Mouse (Mus musculus) embryo, embryonic 10.5 days (tissue): Measurements from ENCODE around the gene Mcu.

Experiments
- DNase-seq: peaks from one replicate; pipeline ENCODE4 v3.0.0-alpha.2; 2015; ENCODE audit warnings: low spot score

The Mcu gene

DNA sequence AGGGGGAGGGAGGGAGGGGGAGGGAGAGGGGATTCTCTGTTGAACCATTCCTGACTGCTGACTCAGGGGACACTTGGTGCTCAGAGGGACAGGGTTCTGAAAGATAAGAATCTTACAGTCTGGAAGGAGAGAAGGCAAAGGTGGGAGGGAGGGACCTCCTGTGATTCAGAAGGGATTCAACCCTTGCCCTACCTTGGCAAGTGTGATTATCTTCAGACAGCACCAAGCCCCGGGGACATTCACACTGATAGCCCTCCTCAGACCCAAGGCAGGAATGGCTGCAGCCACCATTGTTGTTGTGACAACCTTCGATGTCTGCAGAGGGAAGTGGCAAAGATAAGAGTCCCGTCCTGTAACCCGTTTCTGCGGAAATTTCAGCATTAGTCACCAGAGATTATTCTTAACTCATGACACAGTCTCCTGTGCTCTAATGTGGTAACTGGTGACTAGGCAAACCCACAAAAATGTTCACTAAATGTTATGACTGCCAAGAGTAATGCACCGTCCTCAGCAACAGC is 185.7 kb downstream of the Mcu start:
- no peak for DNase-seq

DNA sequence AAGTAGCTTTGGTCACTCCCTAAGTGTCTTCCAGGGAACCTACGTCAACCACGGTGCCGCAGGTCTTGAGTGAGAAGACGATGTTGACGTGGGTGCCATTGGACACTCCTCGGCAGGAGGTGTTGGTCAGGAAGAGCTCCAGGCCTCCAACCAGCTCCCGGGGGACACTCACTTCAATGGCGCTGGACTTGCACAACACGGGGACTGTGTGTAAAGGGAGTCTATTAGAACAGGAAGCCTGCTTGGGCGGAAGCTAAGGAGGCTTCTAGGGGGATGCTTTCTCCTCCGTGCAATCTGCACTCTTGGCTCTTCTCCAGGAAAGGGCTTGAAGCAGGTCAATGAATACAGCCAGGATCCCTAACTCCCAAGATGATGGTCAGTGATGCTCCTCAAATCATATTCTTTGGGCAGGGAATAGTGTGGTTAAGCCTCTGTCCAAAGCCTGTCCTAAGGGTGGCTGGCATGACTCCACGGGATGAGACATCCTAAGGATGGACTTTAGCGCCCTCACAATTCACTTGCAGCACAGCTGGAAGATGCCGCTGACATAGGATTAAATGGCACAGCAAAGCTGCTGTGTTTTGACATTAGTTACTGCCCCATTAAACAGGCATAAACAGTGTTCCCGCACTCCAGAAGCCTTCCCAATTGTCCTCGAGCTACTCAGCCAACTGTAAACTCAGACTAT is 186.9 kb downstream of the Mcu start:
- DNase-seq, result no peak

DNA sequence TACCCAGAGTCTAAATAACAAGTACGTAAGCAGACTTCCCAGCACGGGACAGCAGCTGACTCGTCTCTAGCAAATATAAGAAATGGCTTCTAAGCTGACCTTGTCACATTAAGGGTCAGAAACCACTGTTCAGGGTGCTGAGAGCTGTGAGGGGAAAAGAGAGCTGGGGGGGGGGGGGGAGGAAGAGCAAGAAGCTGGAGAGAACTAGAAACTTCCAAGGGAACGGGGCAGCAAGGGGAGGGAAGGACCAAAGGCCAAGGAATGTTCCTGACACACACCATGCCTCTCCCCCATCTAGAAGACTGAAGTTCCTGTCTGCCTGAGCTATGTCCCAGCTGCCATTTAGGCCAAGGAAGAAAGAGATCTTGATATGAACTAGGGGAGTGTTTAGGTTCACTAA is 190.1 kb downstream of the Mcu start:
- DNase-seq, result no peak

DNA sequence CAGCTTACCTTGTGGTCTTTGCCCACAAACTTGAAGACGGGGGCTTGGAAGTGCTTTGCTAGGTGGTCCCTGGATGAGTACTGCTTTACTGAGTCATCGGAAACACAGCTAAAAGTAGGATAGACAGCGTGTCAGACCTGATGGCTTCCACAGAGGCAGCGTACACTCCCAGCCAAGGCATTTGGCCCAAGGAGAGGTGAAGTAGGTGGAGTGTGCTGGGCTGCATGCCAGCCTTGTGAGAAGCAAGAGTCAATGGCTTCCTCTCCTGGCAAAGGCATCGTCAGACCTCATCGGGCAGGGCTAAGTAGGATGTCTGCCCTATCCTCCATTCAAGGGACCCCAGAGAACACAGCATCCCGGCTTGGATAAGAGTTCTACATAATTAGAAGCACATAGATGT is 191.1 kb downstream of the Mcu start:
- DNase-seq, result no peak

DNA sequence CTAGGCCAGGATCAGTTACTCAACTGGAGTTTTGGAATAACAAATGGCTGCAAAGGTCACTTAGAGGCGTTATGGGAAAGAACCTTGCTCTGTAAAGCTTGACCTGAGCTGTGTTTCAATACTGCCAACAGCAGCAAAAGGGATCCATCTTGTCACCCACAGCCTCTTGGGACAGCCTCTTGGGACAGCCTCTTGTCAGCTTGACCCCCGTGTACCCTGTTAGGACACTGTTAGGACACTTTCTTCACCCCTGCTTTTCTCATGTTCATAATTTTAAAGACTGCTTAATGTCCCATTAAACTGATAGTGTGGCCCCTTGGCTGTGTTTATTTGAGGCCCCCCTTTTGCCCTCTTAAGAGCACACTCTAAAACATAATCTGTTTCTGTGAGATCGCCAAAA is 192.0 kb downstream of the Mcu start:
- DNase-seq, result no peak

DNA sequence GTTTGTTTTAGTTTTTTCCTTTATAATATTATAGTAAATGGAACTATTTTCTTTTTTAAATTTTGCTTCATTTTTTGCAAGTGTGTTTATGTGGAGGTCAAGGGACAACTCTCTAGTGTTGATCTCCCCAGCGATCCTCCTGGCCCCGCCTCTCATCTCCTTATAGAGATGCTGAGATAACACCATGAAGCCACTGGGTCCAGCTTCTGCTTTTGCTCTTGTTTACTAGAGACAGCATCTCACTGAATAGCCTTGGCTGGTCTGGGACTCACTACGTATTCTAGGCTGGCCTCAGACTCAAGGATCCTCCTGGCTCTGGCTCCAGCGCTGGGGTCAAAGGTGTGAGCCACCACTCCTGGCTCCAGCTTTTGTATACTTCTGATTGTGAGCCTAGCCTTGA is 197.0 kb downstream of the Mcu start:
- no peak for DNase-seq

DNA sequence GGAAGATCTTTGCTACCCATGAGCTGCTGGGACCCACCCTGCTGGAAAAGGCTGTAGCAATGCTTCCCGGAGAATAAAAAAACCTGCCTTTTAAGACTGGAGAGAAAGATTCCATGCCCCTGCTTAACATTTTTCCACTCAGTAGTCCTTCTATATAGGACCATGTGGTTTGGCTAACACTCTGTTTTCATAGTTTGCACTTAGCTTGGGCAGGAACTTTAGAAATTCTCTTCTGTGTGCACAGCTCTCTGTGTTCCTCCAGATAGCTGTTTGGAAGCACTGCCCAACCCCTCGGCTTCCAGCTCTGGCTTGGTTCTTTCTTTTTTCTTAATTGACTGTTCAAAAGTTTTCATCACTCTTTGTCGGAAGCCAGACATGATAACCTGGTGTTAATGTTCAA is 199.9 kb downstream of the Mcu start:
- no peak for DNase-seq

DNA sequence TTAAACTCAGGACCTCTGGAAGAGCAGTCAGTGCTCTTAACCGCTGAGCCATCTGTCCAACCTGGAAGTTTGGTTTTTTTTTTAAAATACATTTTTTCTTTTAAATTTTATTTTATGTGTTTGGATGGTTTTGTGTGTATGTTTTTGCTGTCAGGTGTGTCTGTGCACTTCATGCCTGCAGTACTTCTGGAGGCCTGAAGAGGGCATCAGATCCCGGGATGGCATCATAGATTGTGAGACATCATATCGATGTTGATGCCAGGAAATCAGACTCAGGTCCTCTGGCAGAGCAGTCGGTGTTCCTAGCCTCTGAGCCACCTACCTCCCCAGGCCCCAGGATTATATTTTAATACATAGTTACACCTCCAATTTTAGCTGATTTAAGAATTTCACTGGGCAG is 202.8 kb downstream of the Mcu start:
- DNase-seq, result no peak

DNA sequence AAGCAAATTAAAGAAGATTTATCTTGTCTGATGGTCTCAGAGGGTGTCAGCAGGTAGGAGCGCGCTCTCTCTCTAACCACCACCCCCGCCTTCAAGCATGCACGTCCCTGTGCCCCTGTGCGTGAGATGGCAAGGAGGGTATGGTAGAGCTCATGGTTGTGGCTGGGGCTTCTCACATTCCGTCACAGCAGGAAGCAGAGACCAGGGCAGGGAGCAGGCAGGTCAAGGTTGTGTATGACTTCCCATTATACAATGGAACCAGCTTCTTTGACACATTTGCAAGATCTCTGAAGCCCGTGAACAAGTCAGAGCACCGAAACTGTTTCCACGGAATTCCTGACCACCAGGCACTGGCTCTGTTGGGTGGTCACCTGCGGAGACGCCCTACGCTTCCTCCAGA is 206.2 kb downstream of the Mcu start:
- DNase-seq, result no peak

DNA sequence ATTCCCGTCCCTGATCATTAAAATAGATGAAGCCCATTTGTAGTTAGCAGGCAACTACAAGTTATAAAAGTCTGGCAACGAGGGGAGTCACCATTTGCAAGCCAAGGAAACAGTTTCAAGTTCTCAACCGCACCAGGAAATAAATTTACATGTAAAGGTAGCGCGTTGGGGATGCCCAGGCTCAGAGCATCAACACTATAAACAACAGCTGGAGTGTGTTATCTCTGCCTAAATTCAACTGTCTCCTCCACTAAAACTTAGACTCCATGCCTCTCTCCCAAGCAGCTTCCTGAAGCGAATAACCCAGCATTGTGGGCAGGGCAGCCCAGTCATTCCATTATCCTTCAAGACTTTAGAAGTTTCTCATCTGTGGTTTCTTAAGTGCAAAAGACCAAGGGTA is 208.0 kb downstream of the Mcu start:
- DNase-seq, result no peak

DNA sequence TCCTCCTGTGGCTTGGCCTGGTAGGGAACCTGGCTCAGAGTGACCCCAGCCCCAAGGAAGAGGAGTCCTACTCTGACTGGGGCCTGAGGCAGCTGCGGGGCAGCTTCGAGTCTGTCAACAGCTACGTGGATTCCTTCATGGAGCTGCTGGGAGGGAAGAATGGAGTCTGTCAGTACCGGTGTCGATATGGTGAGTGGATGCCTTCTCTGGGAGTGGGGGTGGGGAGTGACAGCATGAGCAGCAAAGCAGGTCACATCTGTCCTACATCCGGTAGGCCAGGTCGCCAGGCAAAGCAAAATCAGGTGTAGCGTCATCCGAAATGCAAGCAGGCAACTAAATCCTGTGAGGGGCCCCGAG is 212.7 kb downstream of the Mcu start:
- DNase-seq, result no peak

DNA sequence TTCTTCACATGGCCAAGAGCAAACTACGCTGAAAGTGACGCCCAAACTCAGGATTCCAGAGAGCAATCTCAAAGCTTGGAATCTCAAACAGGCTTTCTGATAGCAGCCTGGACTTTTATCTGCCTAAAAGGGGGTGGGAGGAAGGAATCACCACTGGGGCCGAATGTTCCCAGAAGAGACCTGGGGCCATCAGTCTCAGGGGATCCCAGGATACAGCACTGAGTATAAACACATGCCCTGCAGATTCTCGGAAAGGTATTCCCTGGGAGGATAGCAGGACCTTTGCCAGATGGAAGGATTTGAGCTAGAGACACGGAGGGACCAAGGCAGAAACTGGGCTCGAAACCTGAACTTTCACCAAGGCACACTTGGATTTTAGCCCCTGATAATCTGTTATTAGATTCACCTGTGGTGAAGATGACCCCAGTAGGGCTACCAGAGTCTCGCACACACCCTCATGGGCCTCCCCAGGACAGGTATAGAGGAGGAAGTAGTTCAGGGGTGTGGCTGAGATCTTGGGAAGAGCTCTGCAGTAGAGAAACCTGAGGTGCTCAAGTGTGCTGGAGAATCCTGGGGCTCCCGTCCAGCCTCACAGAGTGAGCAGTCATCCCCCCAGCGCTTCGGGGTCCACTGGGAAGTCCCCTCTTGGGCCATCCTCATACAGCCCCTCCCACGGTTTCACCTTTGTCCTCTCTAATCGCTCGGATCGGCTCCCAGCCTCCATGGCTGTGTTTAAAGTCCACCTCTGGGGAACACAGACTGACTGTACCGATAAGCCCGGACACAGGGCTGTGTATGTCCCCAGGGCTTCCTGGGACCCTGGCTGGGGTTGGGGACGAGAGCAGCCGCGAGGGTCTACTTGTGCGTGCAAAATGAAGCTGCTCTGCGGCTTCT is 213.3 kb downstream of the Mcu start, which contains the start of gene Pla2g12b:
Gene Pla2g12b (plus strand): TSS at position 762 of the 894 bp plus-strand sequence.
- no peak for DNase-seq
